Comparison of ENCODE assay signal across 8 mouse cellular contexts in the genomic region with DNA sequence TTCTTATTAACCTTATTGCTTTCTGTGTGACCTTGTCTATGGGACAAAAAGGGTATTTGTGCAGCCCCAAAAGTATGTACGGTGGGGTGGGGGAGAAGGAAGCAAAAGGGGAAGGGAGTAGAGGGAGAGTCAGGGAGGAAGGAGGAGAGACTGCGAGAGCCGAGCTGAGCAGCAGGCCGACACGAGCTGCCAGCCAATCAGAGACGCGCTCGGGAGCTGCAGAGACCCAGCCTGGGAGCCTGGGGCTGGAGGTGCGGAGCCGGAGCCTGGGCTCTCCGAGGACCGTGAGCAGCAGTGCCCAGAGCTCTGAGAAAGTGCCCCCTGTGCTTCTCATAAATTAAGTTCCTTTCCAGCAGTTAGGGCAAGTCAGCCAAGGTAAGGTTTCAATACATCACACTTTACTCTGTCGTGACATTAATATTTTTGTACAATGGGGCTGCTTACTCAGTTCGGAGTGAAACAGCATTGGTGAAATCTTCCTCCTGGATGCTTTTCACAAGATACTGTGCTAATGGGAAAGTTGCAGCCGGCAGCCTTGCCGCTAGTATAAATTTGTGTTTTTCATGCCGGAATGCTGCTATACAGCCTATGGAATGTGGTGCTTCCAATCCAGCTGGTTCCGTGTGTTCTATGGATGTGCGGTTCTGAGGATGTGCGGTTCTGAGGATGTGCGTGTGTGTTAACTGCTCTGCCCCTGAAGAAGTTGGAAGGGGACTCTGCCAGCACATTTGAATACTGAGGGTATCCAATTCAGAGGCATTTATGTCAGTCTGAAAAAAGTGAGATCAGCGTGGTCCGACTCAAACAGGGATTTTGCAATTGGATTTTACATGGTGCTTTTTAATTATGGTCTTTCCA.
DNase-seq lines count a peak whose midpoint lies in the region; ATAC-seq lines count a peak whose summit lies in the region.

No protein-coding gene starts in this region.

- H3K9me3 ChIP-seq in intestine, embryonic 14.5 days (ENCODE audit: control insufficient read depth, low read length), result no peaks in the 10 kb centered on the region
- no peaks in the 10 kb centered on the region for H3K9me3 ChIP-seq in limb, embryonic 10.5 days (replicated peaks)
- no peaks in the 10 kb centered on the region for H3K9me3 ChIP-seq in midbrain, embryonic 14.5 days (ENCODE audit: control insufficient read depth, low read length)

- H3K4me1 ChIP-seq in intestine, embryonic 14.5 days (replicated peaks; ENCODE audit: control insufficient read depth, insufficient read depth, low read length), result no peaks in the 10 kb centered on the region; the same call in 1 of the 2 replicates
- peaks cover 14% of the 10 kb centered on the region for H3K4me1 ChIP-seq in limb, embryonic 10.5 days
- H3K4me1 ChIP-seq in midbrain, embryonic 14.5 days (ENCODE audit: control insufficient read depth, insufficient read depth, low read length), result peaks cover 8% of the 10 kb centered on the region; the same call in 1 of the 2 replicates

- no peaks in the 10 kb centered on the region for H3K27me3 ChIP-seq in intestine, embryonic 14.5 days (replicated peaks; ENCODE audit: control insufficient read depth, insufficient read depth, low read length)
- H3K27me3 ChIP-seq in limb, embryonic 10.5 days (ENCODE audit: low read depth, poor library complexity, severe bottlenecking), result peaks cover 17% of the 10 kb centered on the region
- H3K27me3 ChIP-seq in midbrain, embryonic 14.5 days (ENCODE audit: control insufficient read depth, insufficient read depth, low read length), result no peaks in the 10 kb centered on the region

- peak overlapping the region; percentile 39 for H3K4me3 ChIP-seq in intestine, embryonic 14.5 days (ENCODE audit: low read depth, low read length)
- H3K4me3 ChIP-seq in limb, embryonic 10.5 days, result peak overlapping the region; percentile 49
- peak overlapping the region; percentile 51 for H3K4me3 ChIP-seq in midbrain, embryonic 14.5 days (replicated peaks; ENCODE audit: low read depth, low read length)

- H3K36me3 ChIP-seq in intestine, embryonic 14.5 days (ENCODE audit: control insufficient read depth, insufficient read depth, low read length), result no peaks in the 10 kb centered on the region
- H3K36me3 ChIP-seq in limb, embryonic 10.5 days, result no peaks in the 10 kb centered on the region
- no peaks in the 10 kb centered on the region for H3K36me3 ChIP-seq in midbrain, embryonic 14.5 days (ENCODE audit: control insufficient read depth, insufficient read depth, low read length)

- peak; percentile 96 for ATAC-seq in intestine, embryonic 14.5 days (replicated peaks; ENCODE audit: low FRiP score, low TSS enrichment, low read depth)
- peak; percentile 99 for ATAC-seq in midbrain, embryonic 14.5 days (ENCODE audit: low FRiP score, low TSS enrichment)
- ATAC-seq in granulocyte monocyte progenitor cell, adult 5-6 weeks (replicated peaks; ENCODE audit: poor library complexity, severe bottlenecking), result no peak

- H3K9ac ChIP-seq in intestine, embryonic 14.5 days (ENCODE audit: low read length), result no peak overlapping the region
- peak overlapping the region; percentile 63 for H3K9ac ChIP-seq in midbrain, embryonic 14.5 days (replicated peaks; ENCODE audit: low read length)

- H3K27ac ChIP-seq in intestine, embryonic 14.5 days (ENCODE audit: low read depth), result no peak overlapping the region
- H3K27ac ChIP-seq in limb, embryonic 10.5 days, result no peak overlapping the region
- H3K27ac ChIP-seq in midbrain, embryonic 14.5 days (replicated peaks; ENCODE audit: low read depth, low read length), result peak overlapping the region; percentile 76

- DNase-seq in ZHBTc4 (ENCODE audit: low read depth, low spot score), result peak; percentile 50
- peak; percentile 90 to 93 for DNase-seq in cerebellum, postnatal 10 days
- peak; percentile 58 to 70 for DNase-seq in frontal cortex, postnatal 14 days (ENCODE audit: low spot score in 2 of 2)
- DNase-seq in intestine, embryonic 14.5 days (ENCODE audit: low spot score), result peak; percentile 73
- peak; percentile 81 for DNase-seq in limb, embryonic 10.5 days (ENCODE audit: low spot score)
- peak; percentile 91 for DNase-seq in midbrain, embryonic 14.5 days
- peak; percentile 79 for DNase-seq in telencephalon, adult 2 months (ENCODE audit: low read depth, low spot score)

- 5% methylated on average over 23 of the region's 23 CpGs for WGBS in intestine, embryonic 14.5 days
- 10% methylated on average over 23 of the region's 23 CpGs for WGBS in limb, embryonic 10.5 days
- WGBS in midbrain, embryonic 14.5 days, result 2% methylated on average over 23 of the region's 23 CpGs

- peak overlapping the region; percentile 74 for H3K4me2 ChIP-seq in intestine, embryonic 14.5 days (ENCODE audit: low read length)
- H3K4me2 ChIP-seq in midbrain, embryonic 14.5 days (ENCODE audit: low read length), result peak overlapping the region; percentile 83
